Mouse (Mus musculus) stomach, postnatal 0 days (tissue): ENCODE measurements around the gene Uvrag.

Experiments
- CTCF ChIP-seq: IDR thresholded peaks from 2 replicates; pipeline ENCODE4 v1.5.1; 2016; ENCODE audit warnings: antibody characterized with exemption, low read depth, mild to moderate bottlenecking, moderate library complexity
- EP300 ChIP-seq: optimal IDR thresholded peaks from 2 replicates; pipeline ENCODE3; 2016; ENCODE audit warnings: antibody characterized with exemption

- TF ChIP-seq CTCF (no peak), EP300 (no peak)
Measured at GRCm38 (mm10) chr7:99050882-99051281, 90.1 kb downstream of the Uvrag start.
